Comparison of ENCODE assay signal across 8 mouse cellular contexts in genomic region chr13:38410322-38410865, GRCm38 (mm10).
DNase-seq lines count a peak whose midpoint lies in the region; ATAC-seq lines count a peak whose summit lies in the region.

No protein-coding gene starts in this region.

- no peaks in the 10 kb centered on the region; the same call in 1 of the 2 replicates for H3K27me3 ChIP-seq in liver, embryonic 12.5 days (replicated peaks)
- H3K27me3 ChIP-seq in forebrain, embryonic 15.5 days, result no peaks in the 10 kb centered on the region
- no peaks in the 10 kb centered on the region for H3K27me3 ChIP-seq in heart, embryonic 16.5 days (ENCODE audit: control insufficient read depth, insufficient read depth, low read length)
- H3K27me3 ChIP-seq in lung, embryonic 16.5 days (ENCODE audit: control insufficient read depth, insufficient read depth, low read depth, low read length), result no peaks in the 10 kb centered on the region

- no peak overlapping the region for H3K27ac ChIP-seq in liver, embryonic 12.5 days
- H3K27ac ChIP-seq in forebrain, embryonic 15.5 days (replicated peaks), result peak overlapping the region; percentile 73
- peak overlapping the region; percentile 26; the same call in 1 of the 2 replicates for H3K27ac ChIP-seq in heart, embryonic 16.5 days (ENCODE audit: low read length)
- H3K27ac ChIP-seq in lung, embryonic 16.5 days (ENCODE audit: low read length), result peak overlapping the region; percentile 76

- WGBS in liver, embryonic 12.5 days (ENCODE audit: insufficient replicate concordance), result 35% methylated on average over 15 of the region's 15 CpGs
- 4% methylated on average over 15 of the region's 15 CpGs for WGBS in forebrain, embryonic 15.5 days
- WGBS in heart, embryonic 16.5 days, result 9% methylated on average over 15 of the region's 15 CpGs
- WGBS in lung, embryonic 16.5 days, result 7% methylated on average over 15 of the region's 15 CpGs

- H3K36me3 ChIP-seq in liver, embryonic 12.5 days, result no peaks in the 10 kb centered on the region
- H3K36me3 ChIP-seq in forebrain, embryonic 15.5 days, result no peaks in the 10 kb centered on the region
- H3K36me3 ChIP-seq in heart, embryonic 16.5 days (ENCODE audit: control insufficient read depth, insufficient read depth), result no peaks in the 10 kb centered on the region
- no peaks in the 10 kb centered on the region for H3K36me3 ChIP-seq in lung, embryonic 16.5 days (ENCODE audit: control insufficient read depth, insufficient read depth, low read length)

- peak; percentile 25 for DNase-seq in liver
- peak; percentile 74 for DNase-seq in layer of hippocampus, adult 11-12 months (ENCODE audit: low spot score)
- DNase-seq in right cerebral cortex, postnatal 14 days, result peak; percentile 24
- DNase-seq in thymus, postnatal 25 days, result no peak

- no peaks in the 10 kb centered on the region for H3K9me3 ChIP-seq in liver, embryonic 12.5 days (replicated peaks)
- H3K9me3 ChIP-seq in forebrain, embryonic 15.5 days, result no peaks in the 10 kb centered on the region
- no peaks in the 10 kb centered on the region for H3K9me3 ChIP-seq in heart, embryonic 16.5 days (replicated peaks; ENCODE audit: control insufficient read depth, low read length)
- no peaks in the 10 kb centered on the region for H3K9me3 ChIP-seq in lung, embryonic 16.5 days (ENCODE audit: control insufficient read depth, low read length)

- H3K4me1 ChIP-seq in liver, embryonic 12.5 days, result no peaks in the 10 kb centered on the region
- peaks cover 17% of the 10 kb centered on the region for H3K4me1 ChIP-seq in forebrain, embryonic 15.5 days
- peaks cover 17% of the 10 kb centered on the region for H3K4me1 ChIP-seq in heart, embryonic 16.5 days (ENCODE audit: control insufficient read depth, insufficient read depth, low read length)
- peaks cover 26% of the 10 kb centered on the region for H3K4me1 ChIP-seq in lung, embryonic 16.5 days (replicated peaks; ENCODE audit: control insufficient read depth, insufficient read depth, low read length)

- no peak overlapping the region for H3K4me3 ChIP-seq in liver, embryonic 12.5 days
- no peak overlapping the region for H3K4me3 ChIP-seq in forebrain, embryonic 15.5 days
- H3K4me3 ChIP-seq in heart, embryonic 16.5 days (ENCODE audit: low read length), result no peak overlapping the region
- no peak overlapping the region for H3K4me3 ChIP-seq in lung, embryonic 16.5 days (ENCODE audit: low read length)

- ATAC-seq in liver, embryonic 12.5 days, result no peak
- ATAC-seq in forebrain, embryonic 15.5 days (replicated peaks), result peak; percentile 90
- ATAC-seq in heart, embryonic 16.5 days (replicated peaks; ENCODE audit: extremely low read depth, insufficient read depth, low FRiP score), result peak; percentile 71
- ATAC-seq in lung, embryonic 16.5 days (ENCODE audit: low read depth), result peak; percentile 90

- no peak overlapping the region for H3K4me2 ChIP-seq in liver, embryonic 12.5 days
- H3K4me2 ChIP-seq in forebrain, embryonic 15.5 days (replicated peaks), result peak overlapping the region; percentile 34
- peak overlapping the region; percentile 54 for H3K4me2 ChIP-seq in heart, embryonic 16.5 days (ENCODE audit: low read depth, low read length)
- peak overlapping the region; percentile 40 for H3K4me2 ChIP-seq in lung, embryonic 16.5 days (ENCODE audit: low read depth, low read length)

- no peak overlapping the region for H3K9ac ChIP-seq in liver, embryonic 12.5 days
- no peak overlapping the region for H3K9ac ChIP-seq in forebrain, embryonic 15.5 days (replicated peaks)
- no peak overlapping the region for H3K9ac ChIP-seq in heart, embryonic 16.5 days (ENCODE audit: low read length)
- no peak overlapping the region for H3K9ac ChIP-seq in lung, embryonic 16.5 days (ENCODE audit: low read length)
